Mouse (Mus musculus) neural tube, embryonic 13.5 days (tissue): ENCODE measurements around the gene Cdk6. TPM values are rescaled to one million over a fixed set of nuclear protein-coding genes. Genes with fewer than 3 reads are reported as not detected.

Source experiments
- ATAC-seq: fragments of 200-750 bp; cut with Nextera tagmentation; 2 replicates; pipeline ENCODE4 v1.8.0; 2017; ENCODE audit warnings: low read depth, mild to moderate bottlenecking, moderate TSS enrichment, moderate library complexity
- H3K27ac ChIP-seq: fragments of 300-500 bp; sonication (generic); replicated peaks from 2 replicates; pipeline ENCODE4 v1.5.1; 2015; ENCODE audit warnings: moderate library complexity, mild to moderate bottlenecking, inconsistent platforms
- H3K27me3 ChIP-seq: fragments of 300-500 bp; sonication (generic); 2 replicates; pipeline ENCODE4 v1.6.1; 2015; ENCODE audit warnings: mild to moderate bottlenecking, inconsistent platforms
- H3K36me3 ChIP-seq: fragments of 300-500 bp; sonication (generic); 2 replicates; pipeline ENCODE4 v1.6.1; 2015; ENCODE audit warnings: mild to moderate bottlenecking, inconsistent platforms
- H3K4me1 ChIP-seq: fragments of 300-500 bp; sonication (generic); replicated peaks from 2 replicates; pipeline ENCODE4 v1.6.1; 2015; ENCODE audit warnings: inconsistent platforms
- H3K4me2 ChIP-seq: fragments of 300-500 bp; sonication (generic); 2 replicates; pipeline ENCODE4 v1.6.1; 2015; ENCODE audit warnings: inconsistent platforms, mild to moderate bottlenecking, moderate library complexity
- H3K4me3 ChIP-seq: fragments of 300-500 bp; sonication (generic); 2 replicates; pipeline ENCODE4 v1.5.1; 2015; ENCODE audit warnings: mild to moderate bottlenecking, inconsistent platforms
- H3K9ac ChIP-seq: fragments of 300-500 bp; sonication (generic); 2 replicates; pipeline ENCODE4 v1.6.1; 2015; ENCODE audit warnings: moderate library complexity, mild to moderate bottlenecking, inconsistent platforms
- H3K9me3 ChIP-seq: fragments of 300-500 bp; sonication (generic); 2 replicates; pipeline ENCODE4 v1.6.1; 2016; ENCODE audit warnings: inconsistent platforms
- whole genome bisulfite sequencing: fragments of 180-500 bp; shearing (Covaris S2); methylation state at CpG from one replicate; pipeline ENCODE4 v1.1.7; 2015; 5-methylcytosine and 5-hydroxymethylcytosine counted together
- polyA plus RNA-seq: library from polyadenylated mRNA; unstranded; fragments of >200 nt; fragmentation: Nextera tagmentation; extraction: Ambion mirVana; gene quantifications from 2 replicates; pipeline ENCODE4 v1.2.1, GENCODE M21; 2015

The Cdk6 gene
- polyA plus RNA-seq, 1 experiment from 2014 or later = 16.4 TPM

GRCm38 (mm10) chr5:3500957-3501563, 159.8 kb downstream of the Cdk6 start:
- Histone ChIP-seq H3K27ac (no peak overlapping the region), H3K36me3 (no peaks in the 10 kb centered on the region), H3K4me3 (no peak overlapping the region), H3K9me3 (no peaks in the 10 kb centered on the region), H3K9ac (no peak overlapping the region), H3K27me3 (no peaks in the 10 kb centered on the region), H3K4me2 (no peak overlapping the region), H3K4me1 (peaks cover 22% of the 10 kb centered on the region)
- ATAC-seq = no peak
- 56% methylated on average over 8 of the region's 8 CpGs for WGBS

- H3K27ac ChIP-seq = no peak overlapping the region
- H3K9ac ChIP-seq = no peak overlapping the region
- H3K4me1 ChIP-seq = peaks cover 22% of the 10 kb centered on the region
- no peaks in the 10 kb centered on the region for H3K27me3 ChIP-seq
- no peak for ATAC-seq
- no peak overlapping the region for H3K4me2 ChIP-seq
- no peak overlapping the region for H3K4me3 ChIP-seq
- H3K9me3 ChIP-seq = no peaks in the 10 kb centered on the region
- WGBS = 20% methylated on average over 8 of the region's 8 CpGs
- no peaks in the 10 kb centered on the region for H3K36me3 ChIP-seq
Measured at GRCm38 (mm10) chr5:3501564-3502001, 160.3 kb downstream of the Cdk6 start.

- Histone ChIP-seq H3K4me2 (no peak overlapping the region), H3K4me3 (no peak overlapping the region), H3K4me1 (peaks cover 22% of the 10 kb centered on the region), H3K27ac (no peak overlapping the region), H3K9ac (no peak overlapping the region), H3K9me3 (no peaks in the 10 kb centered on the region), H3K27me3 (no peaks in the 10 kb centered on the region), H3K36me3 (no peaks in the 10 kb centered on the region)
- ATAC-seq = no peak
- 61% methylated on average over 11 of the region's 11 CpGs for WGBS
Measured at GRCm38 (mm10) chr5:3502610-3503350, 161.5 kb downstream of the Cdk6 start.

- 86% methylated on average over 4 of the region's 4 CpGs for WGBS
- Histone ChIP-seq H3K9me3 (no peaks in the 10 kb centered on the region), H3K27ac (no peak overlapping the region), H3K9ac (no peak overlapping the region), H3K4me2 (no peak overlapping the region), H3K36me3 (no peaks in the 10 kb centered on the region), H3K4me1 (peaks cover 22% of the 10 kb centered on the region), H3K27me3 (no peaks in the 10 kb centered on the region), H3K4me3 (no peak overlapping the region)
- no peak for ATAC-seq
Measured at GRCm38 (mm10) chr5:3503373-3503772, 162.1 kb downstream of the Cdk6 start.

GRCm38 (mm10) chr5:3503836-3504323, 162.6 kb downstream of the Cdk6 start:
- H3K4me1 ChIP-seq = peaks cover 22% of the 10 kb centered on the region
- H3K9me3 ChIP-seq = no peaks in the 10 kb centered on the region
- H3K4me2 ChIP-seq = no peak overlapping the region
- 88% methylated on average over 9 of the region's 9 CpGs for WGBS
- no peak for ATAC-seq
- no peaks in the 10 kb centered on the region for H3K27me3 ChIP-seq
- H3K27ac ChIP-seq = no peak overlapping the region
- no peak overlapping the region for H3K4me3 ChIP-seq
- H3K9ac ChIP-seq = no peak overlapping the region
- no peaks in the 10 kb centered on the region for H3K36me3 ChIP-seq

- H3K27me3 ChIP-seq = no peaks in the 10 kb centered on the region
- H3K4me2 ChIP-seq = no peak overlapping the region
- 80% methylated on average over 4 of the region's 4 CpGs for WGBS
- H3K9ac ChIP-seq = no peak overlapping the region
- peaks cover 22% of the 10 kb centered on the region for H3K4me1 ChIP-seq
- no peaks in the 10 kb centered on the region for H3K36me3 ChIP-seq
- H3K27ac ChIP-seq = no peak overlapping the region
- no peaks in the 10 kb centered on the region for H3K9me3 ChIP-seq
- no peak for ATAC-seq
- H3K4me3 ChIP-seq = no peak overlapping the region
Measured at GRCm38 (mm10) chr5:3504453-3504852, 163.2 kb downstream of the Cdk6 start.

GRCm38 (mm10) chr5:3505553-3505952, 164.3 kb downstream of the Cdk6 start:
- no peaks in the 10 kb centered on the region for H3K27me3 ChIP-seq
- H3K4me2 ChIP-seq = no peak overlapping the region
- no peaks in the 10 kb centered on the region for H3K9me3 ChIP-seq
- H3K4me3 ChIP-seq = no peak overlapping the region
- WGBS = 75% methylated on average over 2 of the region's 2 CpGs
- H3K4me1 ChIP-seq = peaks cover 22% of the 10 kb centered on the region
- no peak for ATAC-seq
- H3K36me3 ChIP-seq = no peaks in the 10 kb centered on the region
- no peak overlapping the region for H3K27ac ChIP-seq
- H3K9ac ChIP-seq = no peak overlapping the region

- H3K4me3 ChIP-seq = no peak overlapping the region
- WGBS = 77% methylated on average over 7 of the region's 7 CpGs
- H3K9ac ChIP-seq = no peak overlapping the region
- no peaks in the 10 kb centered on the region for H3K9me3 ChIP-seq
- H3K4me1 ChIP-seq = 0 out of 2 replicates have a peak, but pooled peaks cover 4% of the 10 kb centered on the region
- no peak overlapping the region for H3K27ac ChIP-seq
- no peak for ATAC-seq
- H3K27me3 ChIP-seq = no peaks in the 10 kb centered on the region
- H3K36me3 ChIP-seq = no peaks in the 10 kb centered on the region
- H3K4me2 ChIP-seq = no peak overlapping the region
Measured at GRCm38 (mm10) chr5:3508480-3509381, 167.4 kb downstream of the Cdk6 start.

GRCm38 (mm10) chr5:3509503-3509902, 168.2 kb downstream of the Cdk6 start:
- H3K9me3 ChIP-seq = no peaks in the 10 kb centered on the region
- ATAC-seq = no peak
- H3K27me3 ChIP-seq = no peaks in the 10 kb centered on the region
- H3K4me1 ChIP-seq = 0 out of 2 replicates have a peak, but pooled peaks cover 4% of the 10 kb centered on the region
- H3K27ac ChIP-seq = no peak overlapping the region
- no peak overlapping the region for H3K4me2 ChIP-seq
- H3K36me3 ChIP-seq = no peaks in the 10 kb centered on the region
- 92% methylated on average over 3 of the region's 3 CpGs for WGBS
- no peak overlapping the region for H3K9ac ChIP-seq
- H3K4me3 ChIP-seq = no peak overlapping the region

- WGBS = 80% methylated on average over 10 of the region's 10 CpGs
- ATAC-seq = 0 out of 2 replicates have a peak, but pooled peaks have one; percentile 25
- H3K4me1 ChIP-seq = 0 out of 2 replicates have a peak, but pooled peaks cover 5% of the 10 kb centered on the region
Measured at GRCm38 (mm10) chr5:3511097-3511795, 170.0 kb downstream of the Cdk6 start.

GRCm38 (mm10) chr5:3512584-3512983, 171.3 kb downstream of the Cdk6 start:
- no peaks in the 10 kb centered on the region for H3K9me3 ChIP-seq
- no peak for ATAC-seq
- H3K4me1 ChIP-seq = peaks cover 13% of the 10 kb centered on the region; the same call in 1 of the 2 replicates
- WGBS = 56% methylated on average over 4 of the region's 4 CpGs
- no peaks in the 10 kb centered on the region for H3K36me3 ChIP-seq
- no peak overlapping the region for H3K9ac ChIP-seq
- no peaks in the 10 kb centered on the region for H3K27me3 ChIP-seq
- no peak overlapping the region for H3K4me3 ChIP-seq
- no peak overlapping the region for H3K4me2 ChIP-seq
- H3K27ac ChIP-seq = no peak overlapping the region

More at GRCm38 (mm10) chr5:3511097-3511795, 170.0 kb downstream of the Cdk6 start:
- Histone ChIP-seq H3K4me3 (no peak overlapping the region), H3K4me2 (no peak overlapping the region), H3K27ac (no peak overlapping the region), H3K9ac (no peak overlapping the region), H3K36me3 (no peaks in the 10 kb centered on the region), H3K27me3 (no peaks in the 10 kb centered on the region), H3K9me3 (no peaks in the 10 kb centered on the region)
